Mouse (Mus musculus) hindbrain, postnatal 0 days (tissue): Measurements from ENCODE around the gene Mrpl19. TPM values are rescaled to one million over a fixed set of nuclear protein-coding genes. Genes with fewer than 3 reads are reported as not detected.

ENCODE experiments used
- ATAC-seq: fragments of 200-750 bp; cut with Nextera tagmentation; 2 replicates; pipeline ENCODE4 v1.8.0; 2017; ENCODE audit warnings: mild to moderate bottlenecking, moderate TSS enrichment, moderate library complexity
- DNase-seq: peaks from one replicate; pipeline ENCODE4 v3.0.0-alpha.2; 2015; ENCODE audit warnings: low spot score
- H3K27ac ChIP-seq: fragments of 300-500 bp; sonication (generic); 2 replicates; pipeline ENCODE4 v1.5.1; 2014; ENCODE audit warnings: mild to moderate bottlenecking
- H3K27me3 ChIP-seq: fragments of 300-500 bp; sonication (generic); 2 replicates; pipeline ENCODE4 v1.6.1; 2014; ENCODE audit warnings: low read length, mixed read lengths; ENCODE audit not compliant: insufficient read depth
- H3K36me3 ChIP-seq: fragments of 300-500 bp; sonication (generic); 2 replicates; pipeline ENCODE4 v1.6.1; 2014; ENCODE audit warnings: low read length, mixed read lengths; ENCODE audit not compliant: insufficient read depth
- H3K4me1 ChIP-seq: fragments of 300-500 bp; sonication (generic); 2 replicates; pipeline ENCODE4 v1.6.1; 2014; ENCODE audit warnings: antibody characterized with exemption, low read length, mixed read lengths; ENCODE audit not compliant: insufficient read depth
- H3K4me2 ChIP-seq: fragments of 300-500 bp; sonication (generic); 2 replicates; pipeline ENCODE4 v1.6.1; 2014; ENCODE audit warnings: low read depth, mild to moderate bottlenecking, low read length, moderate library complexity, mixed read lengths
- H3K4me3 ChIP-seq: fragments of 300-500 bp; sonication (generic); 2 replicates; pipeline ENCODE4 v1.5.1; 2014; ENCODE audit warnings: low read length
- H3K9ac ChIP-seq: fragments of 300-500 bp; sonication (generic); replicated peaks from 2 replicates; pipeline ENCODE4 v1.6.1; 2014; ENCODE audit warnings: mild to moderate bottlenecking, low read length, moderate library complexity, mixed read lengths
- H3K9me3 ChIP-seq: fragments of 300-500 bp; sonication (generic); 2 replicates; pipeline ENCODE4 v1.6.1; 2016; ENCODE audit warnings: low read length, mixed read lengths
- CTCF ChIP-seq: IDR thresholded peaks from 2 replicates; pipeline ENCODE4 v1.5.1; 2016; ENCODE audit warnings: antibody characterized with exemption, control low read depth, low read depth
- WGBS: fragments of 180-500 bp; shearing (Covaris S2); extraction: QIAGEN DNeasy Blood & Tissue Kit; methylation state at CpG from one replicate; pipeline ENCODE4 v1.1.7; 2014; 5-methylcytosine and 5-hydroxymethylcytosine counted together
- polyA plus RNA-seq: library from polyadenylated mRNA; unstranded; fragments of >200 nt; fragmentation: Nextera tagmentation; extraction: Ambion mirVana; gene quantifications from 2 replicates; pipeline ENCODE4 v1.2.1, GENCODE M21; 2015
- total RNA-seq: library from RNA; depleted of rRNA; stranded (reverse); fragments of >200 nt; gene quantifications from 2 replicates; pipeline ENCODE4 v1.2.3, GENCODE M21; 2014

The Mrpl19 gene
- total and polyA plus RNA-seq, 2 experiments from 2014 or later = 5.2 to 31.9 TPM

- DNase-seq (no peak), ATAC-seq (no peak)
- Histone ChIP-seq H3K9me3 (no peaks in the 10 kb centered on the region), H3K27ac (no peak overlapping the region), H3K4me3 (no peak overlapping the region), H3K36me3 (peaks cover 46% of the 10 kb centered on the region), H3K9ac (no peak overlapping the region), H3K4me1 (no peaks in the 10 kb centered on the region), H3K27me3 (no peaks in the 10 kb centered on the region), H3K4me2 (no peak overlapping the region)
- 83% methylated on average over 2 of the region's 2 CpGs for WGBS
- no peak for TF ChIP-seq CTCF
Observed at GRCm38 (mm10) chr6:81943281-81943680, 22.5 kb downstream of the Mrpl19 start.

- no peak for DNase-seq
- 91% methylated on average over 5 of the region's 5 CpGs for WGBS
- Histone ChIP-seq H3K4me1 (no peaks in the 10 kb centered on the region), H3K9me3 (no peaks in the 10 kb centered on the region), H3K4me2 (no peak overlapping the region), H3K9ac (no peak overlapping the region), H3K27me3 (no peaks in the 10 kb centered on the region), H3K36me3 (peaks cover 36% of the 10 kb centered on the region), H3K27ac (no peak overlapping the region), H3K4me3 (no peak overlapping the region)
- ATAC-seq = no peak
- no peak for TF ChIP-seq CTCF
Observed at GRCm38 (mm10) chr6:81941718-81942117, 24.0 kb downstream of the Mrpl19 start.

- Histone ChIP-seq H3K4me1 (no peaks in the 10 kb centered on the region), H3K9ac (no peak overlapping the region), H3K4me3 (no peak overlapping the region), H3K27me3 (no peaks in the 10 kb centered on the region), H3K27ac (no peak overlapping the region), H3K36me3 (peaks cover 53% of the 10 kb centered on the region), H3K9me3 (no peaks in the 10 kb centered on the region), H3K4me2 (no peak overlapping the region)
- ATAC-seq = no peak
- WGBS = 95% methylated on average over 3 of the region's 3 CpGs
- peak; percentile 25; the same call in 1 of the 2 replicates for TF ChIP-seq CTCF
- DNase-seq = no peak
Observed at GRCm38 (mm10) chr6:81933281-81933680, 32.5 kb downstream of the Mrpl19 start.

GRCm38 (mm10) chr6:81929402-81929801, 36.4 kb downstream of the Mrpl19 start:
- WGBS = 85% methylated on average over 4 of the region's 4 CpGs
- DNase-seq (no peak), ATAC-seq (no peak)
- no peaks in the 10 kb centered on the region for H3K27me3 ChIP-seq
- TF ChIP-seq CTCF = no peak
- H3K27ac ChIP-seq = no peak overlapping the region
- no peaks in the 10 kb centered on the region for H3K9me3 ChIP-seq
- H3K4me1 ChIP-seq = peaks cover 2% of the 10 kb centered on the region
- no peak overlapping the region for H3K4me3 ChIP-seq
- peaks cover 50% of the 10 kb centered on the region for H3K36me3 ChIP-seq
- H3K4me2 ChIP-seq = no peak overlapping the region
- H3K9ac ChIP-seq = no peak overlapping the region

- TF ChIP-seq CTCF = no peak
- Histone ChIP-seq H3K9ac (peak overlapping the region; percentile 83), H3K27me3 (no peaks in the 10 kb centered on the region), H3K36me3 (peaks cover 14% of the 10 kb centered on the region; the same call in 1 of the 2 replicates), H3K9me3 (no peaks in the 10 kb centered on the region), H3K4me1 (peaks cover 4% of the 10 kb centered on the region), H3K27ac (no peak overlapping the region), H3K4me2 (peak overlapping the region; percentile 83), H3K4me3 (peak overlapping the region; percentile 94)
- 11% methylated on average over 5 of the region's 5 CpGs for WGBS
- DNase-seq (no peak), ATAC-seq (no peak)
Observed at GRCm38 (mm10) chr6:81924304-81924703, 41.5 kb downstream of the Mrpl19 start.

GRCm38 (mm10) chr6:81923523-81924142, 42.1 kb downstream of the Mrpl19 start, which contains the start of gene Gcfc2:
TSS of gene Gcfc2 (plus strand) at chr6:81923669.
- Histone ChIP-seq H3K9ac (peak within 1 kb of the TSS; percentile 83), H3K4me1 (peaks cover 4% of the 10 kb centered on the region), H3K27ac (peak within 1 kb of the TSS; percentile 74; the same call in 1 of the 2 replicates), H3K9me3 (no peaks in the 10 kb centered on the region), H3K36me3 (peaks cover 14% of the 10 kb centered on the region; the same call in 1 of the 2 replicates), H3K4me3 (peak within 1 kb of the TSS; percentile 94), H3K4me2 (peak within 1 kb of the TSS; percentile 83), H3K27me3 (no peaks in the 10 kb centered on the region)
- ATAC-seq (peak; percentile 96), DNase-seq (peak; percentile 97)
- no peak for TF ChIP-seq CTCF
- WGBS = under 1% methylated on average over 56 of the region's 56 CpGs

DNA sequence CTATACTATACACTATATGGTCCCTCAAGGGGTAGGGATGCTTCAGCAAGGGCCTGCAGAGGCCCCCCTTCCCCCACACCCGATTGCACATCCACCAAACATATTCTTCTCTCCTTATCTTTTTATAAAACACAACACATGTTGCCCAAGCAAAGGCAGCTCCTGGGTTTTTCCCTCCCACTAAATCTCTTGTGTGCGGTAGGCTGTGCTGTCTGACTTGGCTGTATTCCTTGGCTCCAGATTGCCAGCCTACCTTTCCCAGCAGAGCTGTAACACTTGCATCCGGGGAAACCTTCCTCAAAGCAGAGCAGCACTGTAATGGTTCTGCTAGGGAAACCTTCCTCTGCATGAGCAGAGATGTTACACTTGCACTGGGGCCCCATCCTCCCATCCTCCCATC, 53.6 kb downstream of the Mrpl19 start:
- Histone ChIP-seq H3K4me3 (no peak overlapping the region), H3K36me3 (no peaks in the 10 kb centered on the region), H3K9me3 (no peaks in the 10 kb centered on the region), H3K4me2 (no peak overlapping the region), H3K27me3 (no peaks in the 10 kb centered on the region), H3K4me1 (no peaks in the 10 kb centered on the region), H3K9ac (no peak overlapping the region), H3K27ac (no peak overlapping the region)
- TF ChIP-seq CTCF = no peak
- DNase-seq (no peak), ATAC-seq (no peak)
- WGBS = 65% methylated on average over 3 of the region's 3 CpGs
